Mouse (Mus musculus): ENCODE data around the gene Minar1.

- TF ChIP-seq CTCF (IDR thresholded peaks at IDR 0.05; ENCODE audit: low read depth) (no peak), EP300 (IDR thresholded peaks at IDR 0.05; ENCODE audit: low read depth) (no peak)
Measured at GRCm38 (mm10) chr9:89607321-89607720, 15.6 kb downstream of the Minar1 start.
